ENCODE assay signal across 9 mouse cellular contexts in genomic region chr4:88514403-88514802, GRCm38 (mm10). TPM values are rescaled to one million over a fixed set of nuclear protein-coding genes. Genes with fewer than 3 reads are reported as not detected.
DNase-seq lines count a peak whose midpoint lies in the region; ATAC-seq and TF ChIP-seq lines count a peak whose summit lies in the region.
"Had no signal": no experiment of that assay in that cellular context is flagged by ENCODE, and none has a peak within 500 bp of the region (broad histone marks: within the 10 kb centered on the region; RNA-seq: fewer than 3 reads in every experiment).

No protein-coding gene starts in this region.

- TF ChIP-seq POLR2A in ES-Bruce4 (IDR thresholded peaks at IDR 0.05; ENCODE audit: insufficient read depth, low read length) = no peak
- no peak for TF ChIP-seq POLR2A in small intestine, adult 2 months (IDR thresholded peaks at IDR 0.05; ENCODE audit: low read depth, low read length)

- no peak for TF ChIP-seq EP300 in ES-Bruce4 (IDR thresholded peaks at IDR 0.05; ENCODE audit: insufficient read depth, low read depth, low read length)
- no peak for TF ChIP-seq EP300 in lung, postnatal 0 days (IDR thresholded peaks at IDR 0.05)

- no peak overlapping the region for H3K9ac ChIP-seq in forebrain, embryonic 13.5 days
- no peak overlapping the region for H3K9ac ChIP-seq in ES-Bruce4 (ENCODE audit: low read depth, poor library complexity, severe bottlenecking)
- H3K9ac ChIP-seq in lung, postnatal 0 days (replicated peaks; ENCODE audit: low read depth) = no peak overlapping the region

- H3K27ac ChIP-seq in forebrain, embryonic 10.5 days = no peak overlapping the region
- H3K27ac ChIP-seq in forebrain, embryonic 13.5 days = no peak overlapping the region
- H3K27ac ChIP-seq in ES-Bruce4 (ENCODE audit: insufficient read depth, low read length) = no peak overlapping the region
- H3K27ac ChIP-seq in lung, postnatal 0 days (ENCODE audit: low read length) = no peak overlapping the region
- no peak overlapping the region for H3K27ac ChIP-seq in small intestine, adult 2 months (ENCODE audit: insufficient read depth, low read depth, low read length)

- peak; percentile 64 for TF ChIP-seq CTCF in ES-Bruce4 (IDR thresholded peaks at IDR 0.05; ENCODE audit: low read depth, low read length)
- peak; percentile 82 for TF ChIP-seq CTCF in lung, postnatal 0 days (IDR thresholded peaks at IDR 0.05)
- peak; percentile 54; the same call in 1 of the 2 replicates for TF ChIP-seq CTCF in small intestine, adult 2 months (IDR thresholded peaks at IDR 0.05; ENCODE audit: extremely low read depth, insufficient read length, insufficient replicate concordance, low read depth, low read length)

- H3K4me1 ChIP-seq in forebrain, embryonic 10.5 days = peaks cover 5% of the 10 kb centered on the region; the same call in 1 of the 2 replicates
- H3K4me1 ChIP-seq in forebrain, embryonic 13.5 days = peaks cover 17% of the 10 kb centered on the region; the same call in 1 of the 2 replicates
- no peaks in the 10 kb centered on the region for H3K4me1 ChIP-seq in ES-Bruce4 (ENCODE audit: control insufficient read depth, insufficient read depth, low read length)
- H3K4me1 ChIP-seq in lung, postnatal 0 days (ENCODE audit: insufficient read depth, low read depth, low read length) = no peaks in the 10 kb centered on the region
- no peaks in the 10 kb centered on the region for H3K4me1 ChIP-seq in small intestine, adult 2 months (ENCODE audit: control insufficient read depth, insufficient read depth, insufficient read length, low read length)

- no peak overlapping the region for H3K4me3 ChIP-seq in forebrain, embryonic 10.5 days
- H3K4me3 ChIP-seq in forebrain, embryonic 13.5 days = no peak overlapping the region
- H3K4me3 ChIP-seq in ES-Bruce4 (ENCODE audit: low read depth, low read length) = no peak overlapping the region
- H3K4me3 ChIP-seq in lung, postnatal 0 days (ENCODE audit: low read depth, low read length) = no peak overlapping the region
- no peak overlapping the region for H3K4me3 ChIP-seq in small intestine, adult 2 months (ENCODE audit: low read depth, low read length)

- H3K9me3 ChIP-seq in forebrain, embryonic 10.5 days = no peaks in the 10 kb centered on the region
- H3K9me3 ChIP-seq in forebrain, embryonic 13.5 days (replicated peaks) = no peaks in the 10 kb centered on the region
- 0 out of 2 replicates have a peak, but pooled peaks cover 4% of the 10 kb centered on the region for H3K9me3 ChIP-seq in ES-Bruce4 (replicated peaks; ENCODE audit: control insufficient read depth, insufficient read depth, low read length, poor library complexity, severe bottlenecking)
- no peaks in the 10 kb centered on the region for H3K9me3 ChIP-seq in lung, postnatal 0 days (ENCODE audit: low read length)

- DNase-seq in forebrain, embryonic 10.5 days (ENCODE audit: extremely low spot score, low spot score) = peak; percentile 26
- DNase-seq in kidney, postnatal 36 days = peak; percentile 46 to 77
- DNase-seq in lung, postnatal 0 days (ENCODE audit: low spot score) = peak; percentile 65

- ATAC-seq in forebrain, embryonic 13.5 days = no peak
- peak; percentile 76 for ATAC-seq in common myeloid progenitor, adult 5-6 weeks (replicated peaks; ENCODE audit: low read depth, poor library complexity, severe bottlenecking)
- ATAC-seq in granulocyte monocyte progenitor cell, adult 5-6 weeks (replicated peaks; ENCODE audit: poor library complexity, severe bottlenecking) = peak; percentile 71
- peak; percentile 54 for ATAC-seq in lung, postnatal 0 days

- H3K36me3 ChIP-seq in forebrain, embryonic 10.5 days (replicated peaks) = no peaks in the 10 kb centered on the region
- no peaks in the 10 kb centered on the region for H3K36me3 ChIP-seq in forebrain, embryonic 13.5 days (ENCODE audit: poor library complexity, severe bottlenecking)
- no peaks in the 10 kb centered on the region for H3K36me3 ChIP-seq in ES-Bruce4 (ENCODE audit: control insufficient read depth, insufficient read depth, low read length, poor library complexity, severe bottlenecking)
- no peaks in the 10 kb centered on the region for H3K36me3 ChIP-seq in lung, postnatal 0 days (ENCODE audit: insufficient read depth, low read length)
- H3K36me3 ChIP-seq in small intestine, adult 2 months (ENCODE audit: control insufficient read depth, insufficient read depth, low read length) = no peaks in the 10 kb centered on the region

- H3K4me2 ChIP-seq in forebrain, embryonic 13.5 days = no peak overlapping the region
- H3K4me2 ChIP-seq in lung, postnatal 0 days (replicated peaks; ENCODE audit: low read depth, low read length) = no peak overlapping the region

- 50% methylated on average over 4 of the region's 4 CpGs for WGBS in forebrain, embryonic 10.5 days
- WGBS in forebrain, embryonic 13.5 days = 44% methylated on average over 4 of the region's 4 CpGs
- 28% methylated on average over 4 of the region's 4 CpGs for WGBS in lung, postnatal 0 days
- WGBS in small intestine, adult 2 months = 39% methylated on average over 4 of the region's 4 CpGs

- H3K27me3 ChIP-seq in forebrain, embryonic 10.5 days (ENCODE audit: poor library complexity, severe bottlenecking) = no peaks in the 10 kb centered on the region
- no peaks in the 10 kb centered on the region for H3K27me3 ChIP-seq in forebrain, embryonic 13.5 days
- no peaks in the 10 kb centered on the region for H3K27me3 ChIP-seq in ES-Bruce4 (ENCODE audit: control insufficient read depth, insufficient read depth, low read length, poor library complexity, severe bottlenecking)
- H3K27me3 ChIP-seq in lung, postnatal 0 days (replicated peaks; ENCODE audit: insufficient read depth, low read length) = no peaks in the 10 kb centered on the region
- no peaks in the 10 kb centered on the region for H3K27me3 ChIP-seq in small intestine, adult 2 months (ENCODE audit: control insufficient read depth, insufficient read depth, low read length)

RNA-seq across cellular contexts. Expression of gene Ifnb1, which starts 8.2 kb away (rescaled TPM):
- not detected in 2 replicates for polyA plus RNA-seq in forebrain, embryonic 10.5 days (2016; fragmentation: Nextera tagmentation; extraction: Ambion mirVana)
- polyA plus RNA-seq in forebrain, embryonic 13.5 days (2015; fragmentation: Nextera tagmentation; extraction: Ambion mirVana) = not detected in 2 replicates
- not detected in 2 replicates for polyA plus RNA-seq in ES-Bruce4 (2011; ENCODE audit: insufficient read depth, insufficient read length, low read depth, missing spikeins)
- not detected in 2 replicates for total RNA-seq in common myeloid progenitor, adult 5-6 weeks (2017)
- total RNA-seq in granulocyte monocyte progenitor cell, adult 5-6 weeks (2014; fragmentation: Nextera tagmentation) = not detected in 2 replicates
- not detected in 2 replicates for total RNA-seq in granulocyte monocyte progenitor cell, adult 5-6 weeks (2017)
- polyA plus RNA-seq in lung, postnatal 0 days (2015; fragmentation: Nextera tagmentation; extraction: Ambion mirVana) = not detected in 2 replicates
- polyA plus RNA-seq in small intestine, adult 2 months (2012; rRNA removed) = not detected in 2 replicates
- total RNA-seq: layer of hippocampus, postnatal 25 days had no signal

RNA-seq across cellular contexts. Expression of gene Ifna15, which starts 43.6 kb away (rescaled TPM):
- polyA plus RNA-seq in forebrain, embryonic 10.5 days (2016; fragmentation: Nextera tagmentation; extraction: Ambion mirVana) = not detected in 2 replicates
- not detected in 2 replicates for polyA plus RNA-seq in forebrain, embryonic 13.5 days (2015; fragmentation: Nextera tagmentation; extraction: Ambion mirVana)
- not detected in 2 replicates for polyA plus RNA-seq in ES-Bruce4 (2011; ENCODE audit: insufficient read depth, insufficient read length, low read depth, missing spikeins)
- total RNA-seq in common myeloid progenitor, adult 5-6 weeks (2017) = not detected in 2 replicates
- total RNA-seq in granulocyte monocyte progenitor cell, adult 5-6 weeks (2014; fragmentation: Nextera tagmentation) = not detected in 2 replicates
- not detected in 2 replicates for total RNA-seq in granulocyte monocyte progenitor cell, adult 5-6 weeks (2017)
- not detected in 2 replicates for polyA plus RNA-seq in lung, postnatal 0 days (2015; fragmentation: Nextera tagmentation; extraction: Ambion mirVana)
- not detected in 2 replicates for polyA plus RNA-seq in small intestine, adult 2 months (2012; rRNA removed)
- total RNA-seq: layer of hippocampus, postnatal 25 days had no signal

RNA-seq across cellular contexts. Expression of gene Ifna14, which starts 57.2 kb away (rescaled TPM):
- polyA plus RNA-seq in forebrain, embryonic 10.5 days (2016; fragmentation: Nextera tagmentation; extraction: Ambion mirVana) = not detected in 2 replicates
- not detected in 2 replicates for polyA plus RNA-seq in forebrain, embryonic 13.5 days (2015; fragmentation: Nextera tagmentation; extraction: Ambion mirVana)
- polyA plus RNA-seq in ES-Bruce4 (2011; ENCODE audit: insufficient read depth, insufficient read length, low read depth, missing spikeins) = not detected in 2 replicates
- total RNA-seq in common myeloid progenitor, adult 5-6 weeks (2017) = not detected in 2 replicates
- not detected in 2 replicates for total RNA-seq in granulocyte monocyte progenitor cell, adult 5-6 weeks (2014; fragmentation: Nextera tagmentation)
- total RNA-seq in granulocyte monocyte progenitor cell, adult 5-6 weeks (2017) = not detected in 2 replicates
- polyA plus RNA-seq in lung, postnatal 0 days (2015; fragmentation: Nextera tagmentation; extraction: Ambion mirVana) = not detected in 2 replicates
- not detected in 2 replicates for polyA plus RNA-seq in small intestine, adult 2 months (2012; rRNA removed)
- total RNA-seq: layer of hippocampus, postnatal 25 days had no signal
